Mouse (Mus musculus) gastrocnemius, adult 2 months (tissue): ENCODE results near the gene Prkab1. TPM values are rescaled to one million over a fixed set of nuclear protein-coding genes. Genes with fewer than 3 reads are reported as not detected.

Source experiments
- DNase-seq: peaks from one replicate; pipeline ENCODE4 v3.0.0; 2022
- H3K27ac ChIP-seq: fragments of 200-600 bp; 2 replicates; pipeline ENCODE4 v1.8.1; 2022; ENCODE audit warnings: mild to moderate bottlenecking
- H3K4me3 ChIP-seq: fragments of 200-600 bp; 2 replicates; pipeline ENCODE4 v1.8.1; 2022; ENCODE audit warnings: mild to moderate bottlenecking, moderate library complexity
- CTCF ChIP-seq: fragments of 200-600 bp; IDR thresholded peaks from 2 replicates; pipeline ENCODE4 v1.8.1; 2022; ENCODE audit warnings: antibody characterized with exemption, mild to moderate bottlenecking, moderate library complexity
- intact Hi-C: fragments of 180-260 bp; cut with DNase I; formaldehyde crosslinking; loops from one replicate; pipeline ENCODE4 v1.15.1; 2025
- long read RNA-seq, 2 experiments: library from polyadenylated mRNA; stranded (forward); transcript quantifications; one replicate each; pipeline ENCODE4 v2.0.0; 2021
- total RNA-seq, 2 experiments: library from RNA; stranded (reverse); gene quantifications; 2 replicates each; pipeline ENCODE4 v1.2.3; 2021

The Prkab1 gene
- 10 to 100 TPM; 11.0 to 11.1 TPM for total RNA-seq
- long read RNA-seq, experiment 1, transcript Prkab1-201 (7 exons, 2,089 nt): major isoform, 6 of 9 reads
- long read RNA-seq, experiment 1, partial matches to known transcripts: 0 of 9 reads
- long read RNA-seq, experiment 1, other reads (novel, unspliced or antisense): 0 of 9 reads
- long read RNA-seq, experiment 2, transcript Prkab1-201 (7 exons, 2,089 nt): minor isoform, 7 of 24 reads
- long read RNA-seq, experiment 2, transcript Prkab1-202 (8 exons, 2,026 nt): major isoform, 14 of 24 reads
- long read RNA-seq, experiment 2, partial matches to known transcripts: 0 of 24 reads
- long read RNA-seq, experiment 2, other reads (novel, unspliced or antisense): 1 of 24 reads

GRCm38 (mm10) chr5:116024327-116024739, at the start of gene Prkab1:
Gene Prkab1 (minus strand): TSS chr5:116024508.
- peak; percentile 96 for DNase-seq
- TF ChIP-seq CTCF: peak; percentile 68
- H3K27ac ChIP-seq: peak within 1 kb of the TSS; percentile 94
- intact Hi-C loops: loop anchor here (5.0 kb wide), 1 partner anchor 42 kb away; no protein-coding TSS in a partner anchor
- peak within 1 kb of the TSS; percentile 82 for H3K4me3 ChIP-seq

DNA sequence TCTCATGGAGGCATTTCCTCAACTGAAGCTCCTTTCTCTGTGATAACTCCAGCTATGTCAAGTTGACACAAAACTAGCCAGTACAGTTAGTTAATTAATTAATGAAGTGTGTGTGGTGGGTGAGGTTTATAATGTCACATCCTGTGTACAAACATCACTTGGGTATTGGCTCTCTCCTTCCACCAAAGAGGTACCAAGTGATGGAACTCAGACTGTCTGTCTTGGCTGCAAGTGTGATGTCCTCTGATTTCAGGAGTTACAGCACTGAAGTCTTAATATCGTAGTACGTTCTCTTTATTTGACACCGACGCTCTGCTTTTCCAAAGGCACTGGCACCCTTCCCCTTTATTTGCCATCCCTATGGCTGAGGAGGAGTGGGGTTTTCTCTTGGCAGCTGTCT, 45.3 kb upstream of the Prkab1 start:
- H3K4me3 ChIP-seq: no peak overlapping the region
- no peak overlapping the region; the same call in 1 of the 2 replicates for H3K27ac ChIP-seq
- intact Hi-C loops: no loop called here
- DNase-seq: no peak
- TF ChIP-seq CTCF: no peak

GRCm38 (mm10) chr5:116052826-116053225, 28.5 kb upstream of the Prkab1 start:
- no peak for DNase-seq
- TF ChIP-seq CTCF: no peak
- H3K27ac ChIP-seq: 0 out of 2 replicates have a peak overlapping the region, but pooled peaks have one; percentile 31
- H3K4me3 ChIP-seq: no peak overlapping the region
- intact Hi-C loops: no loop called here

GRCm38 (mm10) chr5:116052171-116052570, 27.9 kb upstream of the Prkab1 start:
- Histone ChIP-seq H3K4me3 (no peak overlapping the region), H3K27ac (no peak overlapping the region; the same call in 1 of the 2 replicates)
- intact Hi-C loops: no loop called here
- no peak for DNase-seq
- TF ChIP-seq CTCF: no peak

GRCm38 (mm10) chr5:116049821-116050220, 25.5 kb upstream of the Prkab1 start:
- H3K27ac ChIP-seq: peak overlapping the region; percentile 63
- intact Hi-C loops: no loop called here
- no peak overlapping the region for H3K4me3 ChIP-seq
- DNase-seq: no peak
- no peak for TF ChIP-seq CTCF

DNA sequence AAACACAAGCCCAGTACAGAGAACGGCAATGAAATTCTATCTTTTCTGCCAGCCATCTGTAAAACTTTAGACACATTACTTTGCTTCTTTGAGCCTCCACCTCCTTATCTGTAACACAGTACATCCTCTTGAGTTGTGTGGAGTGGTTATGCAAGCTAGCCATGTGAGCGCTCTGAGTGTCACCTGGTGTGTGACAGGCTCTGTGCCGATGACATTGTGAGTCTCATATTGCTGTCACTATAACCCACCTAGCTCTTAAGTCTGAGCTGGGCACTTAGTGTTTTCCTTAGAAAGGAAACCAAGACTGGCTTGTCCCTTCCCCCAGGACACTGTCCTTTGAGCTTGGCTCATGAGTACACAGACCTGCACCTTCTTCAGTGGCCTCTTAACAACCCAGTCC, 24.0 kb upstream of the Prkab1 start:
- Histone ChIP-seq H3K27ac (peak overlapping the region; percentile 88), H3K4me3 (no peak overlapping the region)
- intact Hi-C loops: no loop called here
- no peak for TF ChIP-seq CTCF
- peak; percentile 54 for DNase-seq

GRCm38 (mm10) chr5:116046246-116046645, 21.9 kb upstream of the Prkab1 start:
- intact Hi-C loops: no loop called here
- no peak for TF ChIP-seq CTCF
- no peak overlapping the region for H3K4me3 ChIP-seq
- H3K27ac ChIP-seq: peak overlapping the region; percentile 88
- DNase-seq: no peak

DNA sequence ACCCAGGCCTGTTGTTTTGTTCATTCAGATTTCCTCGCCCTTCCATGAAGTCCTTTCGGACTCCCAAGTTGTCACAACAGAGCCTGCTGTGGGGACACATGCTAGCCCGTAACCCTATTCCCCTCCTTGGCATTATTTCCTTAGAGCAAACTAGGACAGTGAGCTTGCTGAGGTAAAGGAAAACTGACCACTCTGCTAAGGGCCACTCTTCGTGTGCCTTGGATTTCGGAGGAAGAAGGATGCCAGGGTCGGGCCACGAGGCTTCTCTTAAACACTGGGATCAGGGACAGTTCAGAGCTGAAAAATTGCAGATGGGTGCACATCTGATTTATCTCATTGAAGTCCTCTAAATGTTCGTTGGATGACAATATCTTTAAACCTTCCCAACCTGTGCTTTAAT, 21.3 kb upstream of the Prkab1 start:
- Histone ChIP-seq H3K4me3 (no peak overlapping the region), H3K27ac (peak overlapping the region; percentile 88)
- TF ChIP-seq CTCF: no peak
- peak; percentile 73 for DNase-seq
- intact Hi-C loops: loop anchor here (2.0 kb wide), 1 partner anchor 37 kb away; the partner anchor contains the start of gene Tmem233

GRCm38 (mm10) chr5:116042241-116042640, 17.9 kb upstream of the Prkab1 start:
- intact Hi-C loops: no loop called here
- no peak for DNase-seq
- no peak for TF ChIP-seq CTCF
- Histone ChIP-seq H3K27ac (peak overlapping the region; percentile 73), H3K4me3 (no peak overlapping the region)

DNA sequence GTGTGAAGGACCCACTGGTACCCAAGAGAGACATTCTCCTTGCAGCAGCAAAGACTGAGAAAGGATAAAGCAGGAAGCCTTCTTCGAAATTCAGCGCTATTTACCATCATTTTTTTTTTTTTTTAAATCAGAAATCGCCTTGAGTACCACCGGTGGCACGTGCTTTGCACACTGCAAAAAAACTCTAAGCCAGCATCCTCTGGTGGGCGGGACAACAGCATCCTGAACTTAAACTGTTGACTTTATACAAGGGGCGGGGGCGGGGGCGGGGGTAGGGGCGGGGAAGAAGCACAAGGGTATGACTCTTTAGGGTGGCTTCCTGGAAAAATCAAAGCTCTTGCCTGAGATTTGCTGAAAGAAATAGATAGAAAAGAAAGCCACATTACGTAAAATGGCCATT, 15.4 kb upstream of the Prkab1 start:
- no peak for DNase-seq
- H3K27ac ChIP-seq: peak overlapping the region; percentile 71; the same call in 1 of the 2 replicates
- intact Hi-C loops: loop anchor here (10.0 kb wide), 1 partner anchor 385 kb away; the partner anchor contains the start of gene Hspb8
- no peak overlapping the region for H3K4me3 ChIP-seq
- no peak for TF ChIP-seq CTCF

- peak; percentile 51 for DNase-seq
- intact Hi-C loops: loop anchor here (2.0 to 10.0 kb wide), 2 partner anchors 45 to 387 kb away; partner anchors contain the start of genes Hspb8 and Tmem233
- H3K27ac ChIP-seq: peak overlapping the region; percentile 97
- no peak for TF ChIP-seq CTCF
- peak overlapping the region; percentile 72 for H3K4me3 ChIP-seq
Measured at GRCm38 (mm10) chr5:116037731-116038130, 13.4 kb upstream of the Prkab1 start.

DNA sequence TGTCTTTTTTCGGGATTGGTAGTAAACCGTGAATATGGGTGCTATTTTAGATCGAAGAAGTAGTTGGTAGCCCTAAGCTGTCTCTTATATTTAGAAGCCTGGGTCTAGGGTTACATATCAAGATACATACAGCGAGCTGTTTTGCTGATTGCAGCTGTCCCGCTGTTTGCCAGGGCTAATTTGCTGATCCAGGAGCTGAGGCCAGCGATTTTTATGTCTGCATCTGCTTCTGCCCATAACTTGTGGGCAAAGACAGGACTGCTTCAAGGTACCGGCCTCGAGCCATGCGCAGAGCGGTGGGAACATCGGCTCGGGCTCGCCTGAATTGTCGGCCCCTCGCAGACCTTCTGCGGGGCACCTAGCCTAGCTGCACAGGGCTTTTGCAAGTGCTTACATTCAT, 12.2 kb upstream of the Prkab1 start:
- no peak for TF ChIP-seq CTCF
- DNase-seq: peak; percentile 89
- H3K27ac ChIP-seq: peak overlapping the region; percentile 97
- H3K4me3 ChIP-seq: peak overlapping the region; percentile 72
- intact Hi-C loops: loop anchor here (2.0 to 10.0 kb wide), 2 partner anchors 46 to 388 kb away; partner anchors contain the start of genes Hspb8 and Tmem233

GRCm38 (mm10) chr5:116031190-116031577, 6.9 kb upstream of the Prkab1 start:
- peak; percentile 82 for TF ChIP-seq CTCF
- peak overlapping the region; percentile 69 for H3K27ac ChIP-seq
- H3K4me3 ChIP-seq: peak overlapping the region; percentile 55
- peak; percentile 80 for DNase-seq
- intact Hi-C loops: loop anchor here (2.0 to 10.0 kb wide), 2 partner anchors 182 to 394 kb away; partner anchors contain the start of gene Hspb8
